Mouse (Mus musculus) lung, adult 2 months (tissue): ENCODE results near the gene Igf2bp3.

Source experiments
- CTCF ChIP-seq: fragments of 200-500 bp; IDR thresholded peaks from 2 replicates; pipeline ENCODE4 v1.5.1; 2011; ENCODE audit warnings: mild to moderate bottlenecking, low read length, control low read depth; ENCODE audit not compliant: insufficient read depth
- POLR2A ChIP-seq: fragments of 200-500 bp; IDR thresholded peaks from 2 replicates; pipeline ENCODE4 v1.6.1; 2011; ENCODE audit warnings: low read depth, mild to moderate bottlenecking, control low read depth, low read length, borderline replicate concordance; ENCODE audit errors: extremely low read depth

GRCm38 (mm10) chr6:49225728-49226123, 11.0 kb upstream of the Igf2bp3 start:
- TF ChIP-seq CTCF (no peak), POLR2A (no peak)
